Mouse (Mus musculus) stomach, embryonic 14.5 days (tissue): Measurements from ENCODE around the gene Stradb. TPM values are rescaled to one million over a fixed set of nuclear protein-coding genes. Genes with fewer than 3 reads are reported as not detected.

ENCODE experiments used
- ATAC-seq: fragments of 200-750 bp; cut with Nextera tagmentation; 2 replicates; pipeline ENCODE4 v1.8.0; 2017; ENCODE audit warnings: low read depth, moderate TSS enrichment; ENCODE audit not compliant: insufficient number of reproducible peaks, insufficient read depth, low FRiP score
- H3K27ac ChIP-seq: fragments of 300-500 bp; sonication (generic); 2 replicates; pipeline ENCODE4 v1.5.1; 2014; ENCODE audit warnings: mild to moderate bottlenecking, low read length, moderate library complexity, mixed read lengths
- H3K27me3 ChIP-seq: fragments of 300-500 bp; sonication (generic); 2 replicates; pipeline ENCODE4 v1.6.1; 2014; ENCODE audit warnings: low read length, control low read depth, mixed read lengths; ENCODE audit not compliant: control insufficient read depth, insufficient read depth
- H3K36me3 ChIP-seq: fragments of 300-500 bp; sonication (generic); 2 replicates; pipeline ENCODE4 v1.6.1; 2014; ENCODE audit warnings: mild to moderate bottlenecking, control low read depth, low read length, moderate library complexity, mixed read lengths; ENCODE audit not compliant: control insufficient read depth, insufficient read depth
- H3K4me1 ChIP-seq: fragments of 300-500 bp; sonication (generic); 2 replicates; pipeline ENCODE4 v1.6.1; 2014; ENCODE audit warnings: low read length, control low read depth, mixed read lengths; ENCODE audit not compliant: control insufficient read depth, insufficient read depth
- H3K4me2 ChIP-seq: fragments of 300-500 bp; sonication (generic); replicated peaks from 2 replicates; pipeline ENCODE4 v1.6.1; 2014; ENCODE audit warnings: low read depth, low read length, control low read depth
- H3K4me3 ChIP-seq: fragments of 300-500 bp; sonication (generic); 2 replicates; pipeline ENCODE4 v1.5.1; 2014; ENCODE audit warnings: low read depth, low read length, control low read depth
- H3K9ac ChIP-seq: fragments of 300-500 bp; sonication (generic); replicated peaks from 2 replicates; pipeline ENCODE4 v1.6.1; 2014; ENCODE audit warnings: low read depth, mild to moderate bottlenecking, control low read depth, low read length, moderate library complexity, mixed read lengths
- H3K9me3 ChIP-seq: fragments of 300-500 bp; sonication (generic); 2 replicates; pipeline ENCODE4 v1.6.1; 2016; ENCODE audit warnings: low read depth, low read length, control low read depth; ENCODE audit not compliant: control insufficient read depth
- WGBS: fragments of 180-500 bp; shearing (Covaris S2); extraction: QIAGEN DNeasy Blood & Tissue Kit; methylation state at CpG from one replicate; pipeline ENCODE4 v1.1.7; 2014; 5-methylcytosine and 5-hydroxymethylcytosine counted together
- polyA plus RNA-seq: library from polyadenylated mRNA; unstranded; fragments of >200 nt; fragmentation: Nextera tagmentation; extraction: Ambion mirVana; gene quantifications from 2 replicates; pipeline ENCODE4 v1.2.1, GENCODE M21; 2014

Gene Stradb
- polyA plus RNA-seq, 1 experiment from 2014 or later: 30.0 TPM

- H3K9ac ChIP-seq: no peak overlapping the region
- no peaks in the 10 kb centered on the region for H3K9me3 ChIP-seq
- H3K36me3 ChIP-seq: no peaks in the 10 kb centered on the region
- no peaks in the 10 kb centered on the region for H3K4me1 ChIP-seq
- H3K4me2 ChIP-seq: no peak overlapping the region
- H3K4me3 ChIP-seq: no peak overlapping the region
- H3K27ac ChIP-seq: no peak overlapping the region
- no peaks in the 10 kb centered on the region for H3K27me3 ChIP-seq
- ATAC-seq: no peak
- WGBS: 65% methylated on average over 3 of the region's 3 CpGs
These were observed 48.2 kb downstream of the Stradb start for GRCm38 (mm10) chr1:59021556-59021955.

- Histone ChIP-seq H3K27me3 (no peaks in the 10 kb centered on the region), H3K36me3 (no peaks in the 10 kb centered on the region), H3K4me3 (no peak overlapping the region), H3K27ac (no peak overlapping the region), H3K4me2 (no peak overlapping the region), H3K9ac (no peak overlapping the region), H3K9me3 (no peaks in the 10 kb centered on the region), H3K4me1 (no peaks in the 10 kb centered on the region)
- no peak for ATAC-seq
- WGBS: 86% methylated on average over 5 of the region's 5 CpGs
These were observed 64.4 kb downstream of the Stradb start for GRCm38 (mm10) chr1:59037723-59038122.

Other genes with a start within 250 kb of the Stradb start
- 40.3 and 42.2 TPM in 2 replicates for gene Casp8, start 178.1 kb upstream of the Stradb start, polyA plus RNA-seq
- gene Trak2, start 92 bp upstream of the Stradb start, polyA plus RNA-seq: 12.8 and 13.5 TPM in 2 replicates
- gene C2cd6, start 121.4 kb downstream of the Stradb start, polyA plus RNA-seq: not detected in 2 replicates
- 40.9 and 43.2 TPM in 2 replicates for gene Tmem237, start 146.9 kb downstream of the Stradb start, polyA plus RNA-seq
- gene Mpp4, start 189.9 kb downstream of the Stradb start, polyA plus RNA-seq: 0.32 and 0.46 TPM in 2 replicates